Mouse (Mus musculus): Measurements from ENCODE around the gene Tgif2lx2. TPM values are rescaled to one million over a fixed set of nuclear protein-coding genes. Genes with fewer than 3 reads are reported as not detected.
"Not testable (repeated sequence)": the region's sequence is repeated elsewhere in the genome, so short reads cannot be mapped to it uniquely, and the experiment has no call there.

The Tgif2lx2 gene
- not detected for total RNA-seq (2021)

GRCm38 (mm10) chrX:118426927-118427326, at the start of gene Tgif2lx2:
Gene Tgif2lx2, plus strand, starts transcription at chrX:118427227.
- DNase-seq (ENCODE audit: low spot score in 2 of 2); intact Hi-C loops (cut with DNase I): not testable (repeated sequence)

Other genes starting within 250 kb of the Tgif2lx2 start
- gene Tgif2lx1, start 53.5 kb downstream of the Tgif2lx2 start, total RNA-seq (2021) = not detected

Data from left cerebral cortex, postnatal 36 days (tissue).